Mouse (Mus musculus) limb, embryonic 14.5 days (tissue): Measurements from ENCODE around the gene Prl8a2. TPM values are rescaled to one million over a fixed set of nuclear protein-coding genes. Genes with fewer than 3 reads are reported as not detected.

Experiments used
- ATAC-seq: fragments of 200-750 bp; cut with Nextera tagmentation; 2 replicates; pipeline ENCODE4 v1.8.0; 2017; ENCODE audit warnings: low read depth, moderate number of reproducible peaks, moderate TSS enrichment; ENCODE audit not compliant: low FRiP score
- DNase-seq: peaks from one replicate; pipeline ENCODE4 v3.0.0-alpha.2; 2015; ENCODE audit warnings: low spot score
- H3K27ac ChIP-seq: fragments of 300-500 bp; sonication (generic); replicated peaks from 2 replicates; pipeline ENCODE4 v1.5.1; 2014; ENCODE audit warnings: low read depth, mild to moderate bottlenecking, low read length, moderate library complexity, mixed read lengths
- H3K27me3 ChIP-seq: fragments of 300-500 bp; sonication (generic); 2 replicates; pipeline ENCODE4 v1.6.1; 2014; ENCODE audit warnings: low read length, mixed read lengths; ENCODE audit not compliant: control insufficient read depth, insufficient read depth
- H3K36me3 ChIP-seq: fragments of 300-500 bp; sonication (generic); 2 replicates; pipeline ENCODE4 v1.6.1; 2014; ENCODE audit warnings: mild to moderate bottlenecking, low read length, moderate library complexity, mixed read lengths; ENCODE audit not compliant: control insufficient read depth, insufficient read depth
- H3K4me1 ChIP-seq: fragments of 300-500 bp; sonication (generic); 2 replicates; pipeline ENCODE4 v1.6.1; 2014; ENCODE audit warnings: antibody characterized with exemption, low read length, mixed read lengths; ENCODE audit not compliant: control insufficient read depth, insufficient read depth
- H3K4me2 ChIP-seq: fragments of 300-500 bp; sonication (generic); replicated peaks from 2 replicates; pipeline ENCODE4 v1.6.1; 2014; ENCODE audit warnings: low read depth, mild to moderate bottlenecking, low read length, moderate library complexity; ENCODE audit not compliant: severe bottlenecking
- H3K4me3 ChIP-seq: fragments of 300-500 bp; sonication (generic); replicated peaks from 2 replicates; pipeline ENCODE4 v1.5.1; 2014; ENCODE audit warnings: low read length
- H3K9ac ChIP-seq: fragments of 300-500 bp; sonication (generic); 2 replicates; pipeline ENCODE4 v1.6.1; 2014; ENCODE audit warnings: mild to moderate bottlenecking, low read depth, low read length, moderate library complexity; ENCODE audit not compliant: severe bottlenecking
- H3K9me3 ChIP-seq: fragments of 300-500 bp; sonication (generic); 2 replicates; pipeline ENCODE4 v1.6.1; 2016; ENCODE audit warnings: low read length; ENCODE audit not compliant: control insufficient read depth
- POLR2A ChIP-seq: fragments of 200-500 bp; IDR thresholded peaks from 2 replicates; pipeline ENCODE4 v1.8.0; 2012; ENCODE audit warnings: inconsistent platforms, mild to moderate bottlenecking, moderate library complexity, borderline replicate concordance; ENCODE audit not compliant: insufficient read depth, insufficient read length; ENCODE audit errors: extremely low read depth
- WGBS: fragments of 180-500 bp; shearing (Covaris S2); extraction: QIAGEN DNeasy Blood & Tissue Kit; methylation state at CpG from one replicate; pipeline ENCODE4 v1.1.7; 2014; 5-methylcytosine and 5-hydroxymethylcytosine counted together
- polyA plus RNA-seq, 2 experiments: library from polyadenylated mRNA; depleted of rRNA in 1 of 2; stranded (reverse) in 1 of 2; unstranded in 1 of 2; fragments of >200 nt; fragmentation: Nextera tagmentation in 1 of 2; extraction: Ambion mirVana in 1 of 2; gene quantifications; 2 replicates each; pipeline versions ENCODE4 v1.2.1 to v1.2.3; 2012 to 2014

Prl8a2 gene
- polyA plus RNA-seq, 2 experiments: 0.60 TPM; not detected in 1

GRCm38 (mm10) chr13:27399061-27399724, 53.7 kb downstream of the Prl8a2 start:
- ATAC-seq: no peak
- no peak for DNase-seq
- WGBS: 87% methylated on average over 7 of the region's 7 CpGs

More at GRCm38 (mm10) chr13:27399061-27399724, 53.7 kb downstream of the Prl8a2 start:
- no peak overlapping the region for H3K4me3 ChIP-seq
- no peaks in the 10 kb centered on the region for H3K4me1 ChIP-seq
- no peak overlapping the region for H3K9ac ChIP-seq
- H3K27ac ChIP-seq: no peak overlapping the region
- no peaks in the 10 kb centered on the region for H3K9me3 ChIP-seq
- no peak for TF ChIP-seq POLR2A
- H3K4me2 ChIP-seq: no peak overlapping the region
- H3K27me3 ChIP-seq: no peaks in the 10 kb centered on the region
- no peaks in the 10 kb centered on the region for H3K36me3 ChIP-seq

Other genes starting within 250 kb of the Prl8a2 start
- gene Prl3d2, start 224.0 kb upstream of the Prl8a2 start, polyA plus RNA-seq (2012; rRNA removed): not detected in 2 replicates
- gene Prl3d2, start 224.0 kb upstream of the Prl8a2 start, polyA plus RNA-seq (2014; fragmentation: Nextera tagmentation; extraction: Ambion mirVana): not detected in 2 replicates
- not detected in 2 replicates for gene Prl3d3, start 188.9 kb upstream of the Prl8a2 start, polyA plus RNA-seq (2012; rRNA removed)
- not detected in 2 replicates for gene Prl3d3, start 188.9 kb upstream of the Prl8a2 start, polyA plus RNA-seq (2014; fragmentation: Nextera tagmentation; extraction: Ambion mirVana)
- gene Prl3c1, start 149.0 kb upstream of the Prl8a2 start, polyA plus RNA-seq (2012; rRNA removed): not detected in 2 replicates
- gene Prl3c1, start 149.0 kb upstream of the Prl8a2 start, polyA plus RNA-seq (2014; fragmentation: Nextera tagmentation; extraction: Ambion mirVana): not detected in 2 replicates
- gene Prl3b1, start 103.8 kb upstream of the Prl8a2 start, polyA plus RNA-seq (2012; rRNA removed): 7.5 and 7.8 TPM in 2 replicates
- 0.54 TPM in 1 of 2 replicates, not detected in the other for gene Prl3b1, start 103.8 kb upstream of the Prl8a2 start, polyA plus RNA-seq (2014; fragmentation: Nextera tagmentation; extraction: Ambion mirVana)
- not detected in 2 replicates for gene Prl3a1, start 86.2 kb upstream of the Prl8a2 start, polyA plus RNA-seq (2012; rRNA removed)
- gene Prl3a1, start 86.2 kb upstream of the Prl8a2 start, polyA plus RNA-seq (2014; fragmentation: Nextera tagmentation; extraction: Ambion mirVana): not detected in 2 replicates
- 0.17 and 0.19 TPM in 2 replicates for gene Prl6a1, start 33.0 kb upstream of the Prl8a2 start, polyA plus RNA-seq (2012; rRNA removed)
- gene Prl6a1, start 33.0 kb upstream of the Prl8a2 start, polyA plus RNA-seq (2014; fragmentation: Nextera tagmentation; extraction: Ambion mirVana): not detected in 2 replicates
- 1.2 and 2.0 TPM in 2 replicates for gene Prl2b1, start 45.2 kb downstream of the Prl8a2 start, polyA plus RNA-seq (2012; rRNA removed)
- gene Prl2b1, start 45.2 kb downstream of the Prl8a2 start, polyA plus RNA-seq (2014; fragmentation: Nextera tagmentation; extraction: Ambion mirVana): not detected in 2 replicates
- gene Prl8a6, start 93.0 kb downstream of the Prl8a2 start, polyA plus RNA-seq (2012; rRNA removed): 0.12 TPM in 1 of 2 replicates, not detected in the other
- gene Prl8a6, start 93.0 kb downstream of the Prl8a2 start, polyA plus RNA-seq (2014; fragmentation: Nextera tagmentation; extraction: Ambion mirVana): not detected in 2 replicates
- 0.10 and 0.13 TPM in 2 replicates for gene Prl8a8, start 167.5 kb downstream of the Prl8a2 start, polyA plus RNA-seq (2012; rRNA removed)
- not detected in 2 replicates for gene Prl8a8, start 167.5 kb downstream of the Prl8a2 start, polyA plus RNA-seq (2014; fragmentation: Nextera tagmentation; extraction: Ambion mirVana)
- gene Prl8a9, start 218.9 kb downstream of the Prl8a2 start, polyA plus RNA-seq (2012; rRNA removed): 0.91 and 1.1 TPM in 2 replicates
- not detected in 2 replicates for gene Prl8a9, start 218.9 kb downstream of the Prl8a2 start, polyA plus RNA-seq (2014; fragmentation: Nextera tagmentation; extraction: Ambion mirVana)
- gene Prl8a1, start 236.5 kb downstream of the Prl8a2 start, polyA plus RNA-seq (2012; rRNA removed): not detected in 2 replicates
- not detected in 2 replicates for gene Prl8a1, start 236.5 kb downstream of the Prl8a2 start, polyA plus RNA-seq (2014; fragmentation: Nextera tagmentation; extraction: Ambion mirVana)